ENCODE assay signal across 26 mouse cellular contexts in genomic region chr4:155098572-155098971, GRCm38 (mm10). TPM values are rescaled to one million over a fixed set of nuclear protein-coding genes. Genes with fewer than 3 reads are reported as not detected.
DNase-seq lines count a peak whose midpoint lies in the region; ATAC-seq and TF ChIP-seq lines count a peak whose summit lies in the region.
"Had no signal": no experiment of that assay in that cellular context is flagged by ENCODE, and none has a peak within 500 bp of the region (broad histone marks: within the 10 kb centered on the region; RNA-seq: fewer than 3 reads in every experiment).

No protein-coding gene starts in this region.

- no peaks in the 10 kb centered on the region for H3K27me3 ChIP-seq in hindbrain, embryonic 12.5 days
- no peaks in the 10 kb centered on the region for H3K27me3 ChIP-seq in hindbrain, embryonic 10.5 days (ENCODE audit: insufficient read depth, poor library complexity, severe bottlenecking)
- no peaks in the 10 kb centered on the region for H3K27me3 ChIP-seq in midbrain, postnatal 0 days (ENCODE audit: insufficient read depth, low read length)
- no peaks in the 10 kb centered on the region for H3K27me3 ChIP-seq in midbrain, embryonic 15.5 days (replicated peaks)
- no peaks in the 10 kb centered on the region for H3K27me3 ChIP-seq in myocyte (ENCODE audit: control insufficient read depth, insufficient read depth, insufficient read length)
- H3K27me3 ChIP-seq: embryonic facial prominence, embryonic 12.5 days; embryonic facial prominence, embryonic 15.5 days; forebrain, embryonic 12.5 days; forebrain, embryonic 15.5 days; heart, embryonic 12.5 days; heart, embryonic 15.5 days had no signal

- H3K9me3 ChIP-seq in hindbrain, embryonic 12.5 days (replicated peaks), result no peaks in the 10 kb centered on the region
- H3K9me3 ChIP-seq in hindbrain, embryonic 10.5 days, result no peaks in the 10 kb centered on the region
- H3K9me3 ChIP-seq in midbrain, postnatal 0 days (ENCODE audit: low read length), result no peaks in the 10 kb centered on the region
- no peaks in the 10 kb centered on the region for H3K9me3 ChIP-seq in midbrain, embryonic 15.5 days
- H3K9me3 ChIP-seq: embryonic facial prominence, embryonic 12.5 days; embryonic facial prominence, embryonic 15.5 days; forebrain, embryonic 12.5 days; forebrain, embryonic 15.5 days; heart, embryonic 12.5 days; heart, embryonic 15.5 days had no signal

- no peak for ATAC-seq in hindbrain, embryonic 12.5 days (ENCODE audit: low FRiP score)
- no peak for ATAC-seq in midbrain, postnatal 0 days (ENCODE audit: low FRiP score)
- no peak for ATAC-seq in midbrain, embryonic 15.5 days (replicated peaks)
- ATAC-seq: forebrain, embryonic 15.5 days; hindbrain, postnatal 0 days; inflammation-experienced regulatory T-cells, adult 6 months; intestine, embryonic 16.5 days had no signal

- no peaks in the 10 kb centered on the region for H3K36me3 ChIP-seq in hindbrain, embryonic 12.5 days
- no peaks in the 10 kb centered on the region for H3K36me3 ChIP-seq in hindbrain, embryonic 10.5 days
- no peaks in the 10 kb centered on the region for H3K36me3 ChIP-seq in midbrain, postnatal 0 days (ENCODE audit: insufficient read depth, low read length)
- no peaks in the 10 kb centered on the region for H3K36me3 ChIP-seq in midbrain, embryonic 15.5 days (replicated peaks)
- H3K36me3 ChIP-seq in myocyte (ENCODE audit: control insufficient read depth, insufficient read depth), result no peaks in the 10 kb centered on the region
- H3K36me3 ChIP-seq: embryonic facial prominence, embryonic 12.5 days; embryonic facial prominence, embryonic 15.5 days; forebrain, embryonic 12.5 days; forebrain, embryonic 15.5 days; heart, embryonic 12.5 days; heart, embryonic 15.5 days had no signal

- 77% methylated on average over 4 of the region's 4 CpGs for WGBS in hindbrain, embryonic 12.5 days
- WGBS in hindbrain, embryonic 10.5 days, result 82% methylated on average over 4 of the region's 4 CpGs
- WGBS in midbrain, postnatal 0 days, result 68% methylated on average over 4 of the region's 4 CpGs
- WGBS in midbrain, embryonic 15.5 days, result 89% methylated on average over 4 of the region's 4 CpGs

- TF ChIP-seq POLR2A in myocyte (IDR thresholded peaks at IDR 0.05; ENCODE audit: insufficient read length, low read depth), result no peak

- H3K27ac ChIP-seq in hindbrain, embryonic 12.5 days, result no peak overlapping the region
- H3K27ac ChIP-seq in hindbrain, embryonic 10.5 days, result no peak overlapping the region
- no peak overlapping the region for H3K27ac ChIP-seq in midbrain, postnatal 0 days (ENCODE audit: low read depth, low read length)
- H3K27ac ChIP-seq in midbrain, embryonic 15.5 days, result no peak overlapping the region
- H3K27ac ChIP-seq: embryonic facial prominence, embryonic 12.5 days; embryonic facial prominence, embryonic 15.5 days; forebrain, embryonic 12.5 days; forebrain, embryonic 15.5 days; heart, adult 2 months; heart, embryonic 15.5 days; hindbrain, embryonic 14.5 days; hindbrain, postnatal 0 days had no signal

- H3K9ac ChIP-seq in hindbrain, embryonic 12.5 days, result peak overlapping the region; percentile 13; the same call in 1 of the 2 replicates
- H3K9ac ChIP-seq in midbrain, postnatal 0 days (replicated peaks; ENCODE audit: low read length, poor library complexity, severe bottlenecking), result 0 out of 2 replicates have a peak overlapping the region, but pooled peaks have one; percentile 19
- H3K9ac ChIP-seq in midbrain, embryonic 15.5 days, result no peak overlapping the region
- H3K9ac ChIP-seq: embryonic facial prominence, embryonic 12.5 days; embryonic facial prominence, embryonic 15.5 days; forebrain, embryonic 12.5 days; forebrain, embryonic 15.5 days; heart, embryonic 15.5 days; hindbrain, embryonic 14.5 days had no signal

- intact Hi-C loops in heart, postnatal 14 days (cut with DNase I), result loop anchor here (5.0 kb wide), 1 partner anchor 34 kb away; no protein-coding TSS in a partner anchor

- H3K4me2 ChIP-seq in hindbrain, embryonic 12.5 days (replicated peaks), result no peak overlapping the region
- H3K4me2 ChIP-seq in midbrain, postnatal 0 days (ENCODE audit: low read depth, low read length, poor library complexity, severe bottlenecking), result no peak overlapping the region
- H3K4me2 ChIP-seq in midbrain, embryonic 15.5 days, result no peak overlapping the region
- H3K4me2 ChIP-seq in myocyte (ENCODE audit: low read depth), result no peak overlapping the region
- H3K4me2 ChIP-seq: embryonic facial prominence, embryonic 12.5 days; embryonic facial prominence, embryonic 15.5 days; forebrain, embryonic 12.5 days; forebrain, embryonic 15.5 days; heart, embryonic 12.5 days; heart, embryonic 15.5 days; hindbrain, embryonic 14.5 days had no signal

- H3K4me3 ChIP-seq in hindbrain, embryonic 12.5 days, result no peak overlapping the region
- H3K4me3 ChIP-seq in hindbrain, embryonic 10.5 days, result no peak overlapping the region
- H3K4me3 ChIP-seq in midbrain, postnatal 0 days (ENCODE audit: low read depth, low read length), result no peak overlapping the region
- no peak overlapping the region for H3K4me3 ChIP-seq in midbrain, embryonic 15.5 days
- H3K4me3 ChIP-seq in myocyte, result no peak overlapping the region
- H3K4me3 ChIP-seq: embryonic facial prominence, embryonic 12.5 days; embryonic facial prominence, embryonic 15.5 days; forebrain, embryonic 12.5 days; forebrain, embryonic 15.5 days; heart, adult 2 months; heart, embryonic 12.5 days; heart, embryonic 15.5 days had no signal

- DNase-seq in heart, adult 11 months, result peak; percentile 76
- no peak for DNase-seq in heart, postnatal 14 days
- DNase-seq in hindbrain, embryonic 10.5 days (ENCODE audit: low spot score), result no peak
- DNase-seq in midbrain, postnatal 0 days (ENCODE audit: low spot score), result no peak
- no peak for DNase-seq in spleen, postnatal 36 days (ENCODE audit: low spot score in 2 of 2)
- DNase-seq: adrenal gland, adult 2 months; adrenal gland, postnatal 14 days; cerebellum, adult 11 months; cerebellum, adult 2 months; cerebellum, adult 9-11 months; gastrocnemius, postnatal 25 days; heart, adult 2 months had no signal

- no peak for TF ChIP-seq CTCF in midbrain, postnatal 0 days (IDR thresholded peaks at IDR 0.05)

- H3K4me1 ChIP-seq in hindbrain, embryonic 12.5 days, result peaks cover 3% of the 10 kb centered on the region; the same call in 1 of the 2 replicates
- H3K4me1 ChIP-seq in hindbrain, embryonic 10.5 days (replicated peaks), result peaks cover 41% of the 10 kb centered on the region
- H3K4me1 ChIP-seq in midbrain, postnatal 0 days (ENCODE audit: insufficient read depth, low read length), result no peaks in the 10 kb centered on the region
- peaks cover 3% of the 10 kb centered on the region for H3K4me1 ChIP-seq in midbrain, embryonic 15.5 days

- no peak overlapping the region for H3ac ChIP-seq in myocyte (ENCODE audit: control insufficient read depth, insufficient read length)

- H3K79me2 ChIP-seq in myocyte (ENCODE audit: control insufficient read depth, insufficient read depth), result no peaks in the 10 kb centered on the region

TF ChIP-seq in myocyte, 11 proteins besides CTCF, POLR2A, EP300 and RAD21 (continues in another document):
- no peak for TF ChIP-seq REST (IDR thresholded peaks at IDR 0.05; ENCODE audit: insufficient read depth, insufficient read length)
- no peak for TF ChIP-seq SRF (IDR thresholded peaks at IDR 0.05; ENCODE audit: control insufficient read depth, insufficient read length, low read depth)
- no peak for TF ChIP-seq CEBPB (IDR thresholded peaks at IDR 0.05; ENCODE audit: insufficient read depth, poor library complexity, severe bottlenecking)
- no peak for TF ChIP-seq MAX (IDR thresholded peaks at IDR 0.05; ENCODE audit: low read depth)
- no peak for TF ChIP-seq POLR2AphosphoS2 (IDR thresholded peaks at IDR 0.05; ENCODE audit: insufficient read length, low read depth)
- no peak for TF ChIP-seq TCF3 (IDR thresholded peaks at IDR 0.05; ENCODE audit: insufficient read length, low read depth)
- no peak for TF ChIP-seq USF1 (IDR thresholded peaks at IDR 0.05; ENCODE audit: low read depth)

RNA-seq across cellular contexts. Expression of gene Morn1, which starts 12.2 kb away (rescaled TPM):
- 1 to 10 TPM; 1.4 to 3.8 TPM for total RNA-seq in heart, postnatal 14 days (2021)
- 7.7 and 8.0 TPM in 2 replicates for polyA plus RNA-seq in hindbrain, embryonic 12.5 days (2016; fragmentation: Nextera tagmentation; extraction: Ambion mirVana)
- 4.4 and 6.0 TPM in 2 replicates for polyA plus RNA-seq in hindbrain, embryonic 10.5 days (2016; fragmentation: Nextera tagmentation; extraction: Ambion mirVana)
- 3.3 and 8.5 TPM in 2 replicates for total RNA-seq in midbrain, postnatal 0 days (2014; rRNA removed)
- polyA plus RNA-seq in midbrain, postnatal 0 days (2015; fragmentation: Nextera tagmentation; extraction: Ambion mirVana), result 8.6 and 8.9 TPM in 2 replicates
- 8.2 and 8.9 TPM in 2 replicates for polyA plus RNA-seq in midbrain, embryonic 15.5 days (2015; fragmentation: Nextera tagmentation; extraction: Ambion mirVana)
- 2.6 TPM for polyA plus RNA-seq in myocyte (2012; fragmentation: generic; extraction: Trizol)

RNA-seq across cellular contexts. Expression of gene Rer1, which starts 12.4 kb away (rescaled TPM):
- total RNA-seq in heart, postnatal 14 days (2021), result 10 to 100 TPM; 66.6 to 67.8 TPM
- 130 and 137 TPM in 2 replicates for polyA plus RNA-seq in hindbrain, embryonic 12.5 days (2016; fragmentation: Nextera tagmentation; extraction: Ambion mirVana)
- 138 and 144 TPM in 2 replicates for polyA plus RNA-seq in hindbrain, embryonic 10.5 days (2016; fragmentation: Nextera tagmentation; extraction: Ambion mirVana)
- total RNA-seq in midbrain, postnatal 0 days (2014; rRNA removed), result 91.4 and 104 TPM in 2 replicates
- 132 and 133 TPM in 2 replicates for polyA plus RNA-seq in midbrain, postnatal 0 days (2015; fragmentation: Nextera tagmentation; extraction: Ambion mirVana)
- 111 and 115 TPM in 2 replicates for polyA plus RNA-seq in midbrain, embryonic 15.5 days (2015; fragmentation: Nextera tagmentation; extraction: Ambion mirVana)
- polyA plus RNA-seq in myocyte (2012; fragmentation: generic; extraction: Trizol), result 117 TPM

RNA-seq across cellular contexts. Expression of gene Pex10, which starts 31.8 kb away (rescaled TPM):
- total RNA-seq in heart, postnatal 14 days (2021), result 10 to 100 TPM; 18.3 to 19.6 TPM
- 18.0 and 18.4 TPM in 2 replicates for polyA plus RNA-seq in hindbrain, embryonic 12.5 days (2016; fragmentation: Nextera tagmentation; extraction: Ambion mirVana)
- polyA plus RNA-seq in hindbrain, embryonic 10.5 days (2016; fragmentation: Nextera tagmentation; extraction: Ambion mirVana), result 19.9 and 21.4 TPM in 2 replicates
- 12.2 and 14.0 TPM in 2 replicates for total RNA-seq in midbrain, postnatal 0 days (2014; rRNA removed)
- polyA plus RNA-seq in midbrain, postnatal 0 days (2015; fragmentation: Nextera tagmentation; extraction: Ambion mirVana), result 15.2 and 15.7 TPM in 2 replicates
- polyA plus RNA-seq in midbrain, embryonic 15.5 days (2015; fragmentation: Nextera tagmentation; extraction: Ambion mirVana), result 21.9 and 22.7 TPM in 2 replicates
- 12.4 TPM for polyA plus RNA-seq in myocyte (2012; fragmentation: generic; extraction: Trizol)

RNA-seq across cellular contexts. Expression of gene Plch2, which starts 42.0 kb away (rescaled TPM):
- under 1 TPM in 1 of 2 experiments, not detected in 1; 0.17 TPM for total RNA-seq in heart, postnatal 14 days (2021)
- polyA plus RNA-seq in hindbrain, embryonic 12.5 days (2016; fragmentation: Nextera tagmentation; extraction: Ambion mirVana), result 5.0 and 5.5 TPM in 2 replicates
- 2.1 and 2.6 TPM in 2 replicates for polyA plus RNA-seq in hindbrain, embryonic 10.5 days (2016; fragmentation: Nextera tagmentation; extraction: Ambion mirVana)
- total RNA-seq in midbrain, postnatal 0 days (2014; rRNA removed), result 49.8 and 51.1 TPM in 2 replicates
- 21.1 and 21.7 TPM in 2 replicates for polyA plus RNA-seq in midbrain, postnatal 0 days (2015; fragmentation: Nextera tagmentation; extraction: Ambion mirVana)
- polyA plus RNA-seq in midbrain, embryonic 15.5 days (2015; fragmentation: Nextera tagmentation; extraction: Ambion mirVana), result 20.1 and 23.0 TPM in 2 replicates
- 0.06 TPM for polyA plus RNA-seq in myocyte (2012; fragmentation: generic; extraction: Trizol)
- total RNA-seq: common myeloid progenitor, adult 5-6 weeks; heart, adult 2 months had no signal
- polyA plus RNA-seq: inflammation-experienced regulatory T-cells, adult 6 months had no signal
